Mouse (Mus musculus): ENCODE measurements around the gene 4932438H23Rik.

4932438H23Rik gene

DNA sequence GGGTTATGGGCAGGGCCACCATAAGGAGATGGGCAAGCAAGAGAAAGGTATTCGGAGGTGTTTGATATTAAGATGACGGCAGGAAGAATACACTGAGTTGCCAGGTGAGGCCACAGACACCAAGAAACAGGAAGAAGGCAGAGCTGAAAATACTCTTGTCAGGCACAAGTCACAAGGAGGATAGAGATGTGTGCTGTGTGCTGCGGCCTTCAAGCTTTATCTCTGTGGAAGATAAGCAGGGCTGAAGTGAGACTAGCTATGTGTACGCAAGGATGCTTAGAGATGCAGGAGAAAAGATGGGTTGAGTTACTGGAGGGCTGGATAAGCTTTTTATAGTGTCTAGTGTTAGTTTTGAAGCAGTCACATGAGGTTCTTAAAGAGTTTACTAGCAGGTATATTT lies 37.7 kb downstream of the 4932438H23Rik start:
- ATAC-seq (ENCODE audit: low TSS enrichment) = no peak

DNA sequence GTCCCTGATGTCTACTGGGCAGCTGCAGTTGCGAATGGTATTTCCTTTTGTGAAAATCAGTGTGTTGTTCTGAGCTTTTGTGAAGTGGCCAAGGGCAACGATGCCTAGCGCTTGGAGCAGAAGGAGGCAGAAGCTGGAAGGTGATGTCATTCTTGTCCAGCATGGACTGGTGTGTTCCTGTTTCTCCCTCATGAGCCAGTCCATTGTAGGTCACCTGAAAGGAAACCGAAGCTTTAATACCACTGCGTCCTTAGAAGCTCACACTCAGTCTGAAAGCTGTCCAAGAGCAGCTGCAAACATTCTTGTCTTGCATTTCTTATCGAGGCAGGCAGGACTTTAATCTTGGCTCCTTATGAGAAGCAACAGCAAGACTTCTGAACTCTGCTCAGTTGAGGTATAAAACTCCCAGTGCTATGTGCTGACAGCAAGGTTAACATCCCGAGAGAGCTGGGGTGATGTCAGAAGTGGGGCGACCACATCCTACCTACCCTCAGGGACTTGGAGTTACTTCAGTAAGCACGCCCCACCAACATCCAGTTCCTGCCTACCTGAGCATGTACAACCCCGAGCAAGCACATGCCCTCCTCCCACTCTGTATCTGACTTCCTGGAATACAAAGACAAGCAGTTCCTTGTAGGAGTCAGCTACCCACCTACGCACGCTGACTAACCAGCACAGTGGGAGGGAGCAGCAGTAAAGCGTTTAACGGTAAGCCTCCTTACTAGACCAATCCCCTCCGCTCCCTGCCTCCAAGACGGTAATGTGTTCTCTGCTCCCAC lies 38.7 kb downstream of the 4932438H23Rik start:
- peak; percentile 92 for ATAC-seq (ENCODE audit: low TSS enrichment)

DNA sequence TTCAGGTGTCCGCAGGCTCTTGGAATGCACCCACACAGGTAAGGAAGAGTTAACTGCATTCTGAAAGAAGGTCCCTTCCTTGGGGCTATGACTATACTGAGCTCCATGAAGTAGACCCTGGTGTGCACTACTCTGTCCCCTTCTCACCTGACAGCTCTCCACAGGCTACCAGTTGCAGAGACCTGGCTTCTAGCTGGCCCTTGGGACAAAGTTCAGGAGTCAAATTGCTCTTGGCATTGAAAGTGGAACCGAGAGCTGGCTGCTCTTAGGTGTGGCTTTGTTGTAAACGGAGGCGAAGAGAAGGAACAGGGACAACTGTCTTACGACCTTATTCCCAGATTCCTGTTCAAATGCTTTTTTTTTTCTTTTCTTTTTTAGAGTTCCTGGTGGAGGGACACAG lies 39.8 kb downstream of the 4932438H23Rik start:
- ATAC-seq (ENCODE audit: low TSS enrichment) = no peak

- peak; percentile 13; the same call in 1 of the 2 replicates for ATAC-seq (ENCODE audit: low TSS enrichment)
Measured at GRCm38 (mm10) chr16:91053599-91053998, 41.3 kb downstream of the 4932438H23Rik start.

DNA sequence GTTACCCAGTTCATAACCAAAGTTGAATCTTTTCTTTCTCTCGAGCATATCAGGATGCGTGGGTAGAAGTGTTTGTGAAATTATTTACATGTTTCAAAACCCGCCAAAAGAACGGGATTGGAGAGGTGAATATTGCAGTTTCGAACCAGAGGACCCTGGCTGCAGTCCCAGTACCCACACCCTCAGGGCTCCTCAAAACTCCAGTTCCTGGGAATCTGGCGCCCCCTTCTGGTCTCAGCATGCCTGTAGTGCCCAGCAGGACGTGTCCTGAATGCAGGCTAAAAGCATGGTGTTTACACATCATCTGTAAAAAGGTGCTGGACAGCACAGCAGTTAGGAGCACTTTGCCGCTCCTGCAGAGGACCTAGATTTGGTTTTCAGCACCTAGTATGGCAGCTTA lies 49.4 kb downstream of the 4932438H23Rik start:
- ATAC-seq (ENCODE audit: low TSS enrichment) = no peak

- peak; percentile 88 for ATAC-seq (ENCODE audit: low TSS enrichment)
Measured at GRCm38 (mm10) chr16:91044270-91045182, 50.4 kb downstream of the 4932438H23Rik start, which contains the start of gene Paxbp1. Paxbp1 (minus strand) TSS chr16:91044543.

- peak; percentile 60 for ATAC-seq (ENCODE audit: low TSS enrichment)
Measured at GRCm38 (mm10) chr16:91043461-91044248, 51.3 kb downstream of the 4932438H23Rik start.

GRCm38 (mm10) chr16:91042640-91043039 lies 52.3 kb downstream of the 4932438H23Rik start:
- ATAC-seq (ENCODE audit: low TSS enrichment) = no peak

DNA sequence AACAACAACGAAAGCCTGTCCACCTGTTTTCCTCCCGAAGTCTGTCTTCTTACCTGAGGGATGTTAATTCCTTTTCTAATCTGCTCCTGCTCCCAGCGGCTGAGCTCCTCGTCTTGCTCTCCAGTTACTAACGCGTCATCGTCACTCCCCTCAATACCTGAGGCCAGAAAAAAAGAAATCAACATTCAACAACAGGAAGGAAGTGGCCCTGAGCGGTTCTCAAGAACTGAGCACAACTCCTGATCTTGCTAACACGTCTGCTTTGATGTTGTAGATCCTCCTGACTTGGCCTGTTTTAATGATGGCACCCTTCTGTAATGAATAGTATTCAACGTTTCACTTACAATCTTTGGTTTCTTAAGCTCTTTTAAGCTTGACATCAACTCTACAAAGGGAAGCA lies 59.1 kb downstream of the 4932438H23Rik start:
- ATAC-seq (ENCODE audit: low TSS enrichment) = no peak

GRCm38 (mm10) chr16:91030751-91031150 lies 64.2 kb downstream of the 4932438H23Rik start:
- no peak for ATAC-seq (ENCODE audit: low TSS enrichment)

DNA sequence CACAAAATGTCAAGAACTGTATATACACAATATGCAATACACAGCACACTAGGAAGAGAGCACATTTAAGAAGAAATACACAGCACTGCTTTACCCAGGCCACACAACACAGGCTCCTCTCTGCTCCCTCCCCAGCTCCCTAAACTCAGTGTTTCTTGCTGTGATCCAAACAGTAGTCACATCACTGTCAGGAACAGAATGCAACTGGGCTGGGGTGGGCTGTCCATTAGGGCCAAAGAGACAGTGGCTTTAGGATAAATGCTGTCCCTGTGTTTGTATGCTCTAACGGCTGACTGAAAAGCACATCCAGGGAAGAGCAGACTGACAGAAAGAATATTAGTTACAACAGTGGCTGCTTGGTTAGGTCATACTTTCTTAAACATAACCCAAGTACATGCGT lies 65.0 kb downstream of the 4932438H23Rik start:
- ATAC-seq (ENCODE audit: low TSS enrichment) = no peak

GRCm38 (mm10) chr16:91029161-91029743 lies 65.7 kb downstream of the 4932438H23Rik start:
- no peak for ATAC-seq (ENCODE audit: low TSS enrichment)

DNA sequence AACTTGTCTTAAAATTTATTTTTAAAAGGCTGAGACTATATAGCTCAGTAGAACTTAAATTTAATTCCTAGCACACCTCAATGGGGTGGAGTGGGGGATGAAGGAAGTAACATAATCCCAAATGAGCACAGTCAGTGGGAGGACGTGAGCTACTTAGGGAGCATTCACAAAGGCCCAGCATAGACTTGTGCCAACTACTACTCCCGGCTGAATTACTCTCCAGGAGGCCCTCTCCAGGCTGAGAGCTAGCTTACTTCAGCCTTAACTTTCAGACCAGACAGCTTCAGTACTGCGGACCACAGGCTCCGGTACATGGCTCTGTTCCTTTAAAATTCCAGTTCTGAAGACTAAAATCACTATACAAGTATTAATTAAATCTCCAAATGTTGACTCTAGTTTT lies 68.6 kb downstream of the 4932438H23Rik start:
- ATAC-seq (ENCODE audit: low TSS enrichment) = peak; percentile 78

DNA sequence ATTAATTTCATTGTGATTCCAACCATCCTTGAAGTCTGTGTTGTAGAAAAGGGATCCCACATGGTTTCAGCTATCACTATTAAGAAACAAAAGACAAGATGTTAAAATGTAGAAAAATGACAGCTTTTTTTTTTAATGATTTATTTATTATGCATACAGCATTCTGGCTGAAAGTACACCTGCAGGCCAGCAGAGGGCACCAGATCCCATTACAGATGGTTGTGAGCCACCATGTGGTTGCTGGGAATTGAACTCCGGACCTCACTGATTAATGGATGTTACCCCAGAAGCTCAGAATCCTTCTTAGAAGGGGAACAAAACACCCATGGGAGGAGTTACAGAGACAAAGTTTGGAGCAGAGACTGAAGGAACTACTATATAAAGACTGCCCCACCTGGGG lies 71.5 kb downstream of the 4932438H23Rik start:
- no peak for ATAC-seq (ENCODE audit: low TSS enrichment)

- ATAC-seq (ENCODE audit: low TSS enrichment) = no peak
Measured at GRCm38 (mm10) chr16:91020842-91021483, 74.0 kb downstream of the 4932438H23Rik start.

DNA sequence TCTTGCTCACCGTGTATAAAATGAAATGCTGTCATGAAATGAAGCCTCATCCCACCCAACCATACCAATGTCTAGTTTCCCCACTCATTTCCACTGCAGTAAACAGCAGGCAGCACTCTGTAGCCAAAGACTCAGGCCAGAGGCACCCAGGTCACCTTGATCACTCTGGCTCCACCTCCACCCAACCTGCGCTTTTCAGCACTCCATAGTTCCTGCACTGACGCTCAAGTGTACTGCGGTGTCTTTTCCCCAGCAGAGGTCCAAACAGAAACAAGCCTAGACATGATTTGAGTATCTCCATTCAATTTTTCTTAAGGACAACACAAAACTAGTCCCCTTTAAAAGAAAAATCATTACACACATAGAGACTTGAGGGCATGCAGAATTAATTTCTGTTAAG lies 75.4 kb downstream of the 4932438H23Rik start:
- no peak for ATAC-seq (ENCODE audit: low TSS enrichment)

DNA sequence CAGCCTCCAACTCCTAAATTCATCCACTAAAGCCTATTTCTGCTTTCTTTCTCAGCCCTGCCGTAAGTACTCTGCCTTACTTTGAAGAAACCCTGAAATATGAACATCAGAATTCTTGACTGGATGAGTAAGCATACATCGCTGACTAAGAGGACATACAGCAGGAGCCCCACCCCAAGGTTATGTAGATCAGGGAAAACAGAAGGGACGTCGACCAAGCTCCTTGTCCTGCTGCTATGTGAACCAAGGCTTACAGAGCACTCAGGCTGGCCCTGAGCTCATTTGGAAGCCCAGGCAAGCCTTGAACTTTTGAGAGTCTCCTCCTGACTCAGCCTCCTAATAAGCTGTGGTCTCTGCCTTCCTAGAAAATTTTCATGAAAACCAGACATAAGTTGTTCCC lies 79.2 kb downstream of the 4932438H23Rik start:
- no peak for ATAC-seq (ENCODE audit: low TSS enrichment)

DNA sequence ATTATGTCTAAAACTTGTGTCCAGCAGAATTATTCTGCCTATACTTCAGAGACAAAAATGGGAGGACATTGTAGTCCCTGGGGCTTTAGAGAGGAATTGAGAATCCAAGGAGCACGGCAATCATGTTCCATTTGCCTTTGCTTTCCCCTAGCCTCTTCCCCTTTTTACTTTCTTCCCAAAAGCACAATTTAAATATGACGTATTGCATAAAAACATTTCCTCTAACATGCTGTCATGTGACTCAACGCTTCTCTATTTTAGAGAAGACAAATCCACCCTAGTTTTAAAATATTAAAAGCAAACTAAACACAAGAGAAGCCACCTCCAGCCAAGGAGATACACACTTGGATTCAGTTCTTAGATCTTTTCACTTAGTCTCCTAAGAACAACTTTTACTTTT lies 83.1 kb downstream of the 4932438H23Rik start:
- ATAC-seq (ENCODE audit: low TSS enrichment) = peak; percentile 4; the same call in 1 of the 2 replicates

- peak; percentile 86 for ATAC-seq (ENCODE audit: low TSS enrichment)
Measured at GRCm38 (mm10) chr16:91011021-91011683, 83.8 kb downstream of the 4932438H23Rik start, which contains the start of gene Synj1. Synj1 (minus strand) TSS chr16:91011308.

DNA sequence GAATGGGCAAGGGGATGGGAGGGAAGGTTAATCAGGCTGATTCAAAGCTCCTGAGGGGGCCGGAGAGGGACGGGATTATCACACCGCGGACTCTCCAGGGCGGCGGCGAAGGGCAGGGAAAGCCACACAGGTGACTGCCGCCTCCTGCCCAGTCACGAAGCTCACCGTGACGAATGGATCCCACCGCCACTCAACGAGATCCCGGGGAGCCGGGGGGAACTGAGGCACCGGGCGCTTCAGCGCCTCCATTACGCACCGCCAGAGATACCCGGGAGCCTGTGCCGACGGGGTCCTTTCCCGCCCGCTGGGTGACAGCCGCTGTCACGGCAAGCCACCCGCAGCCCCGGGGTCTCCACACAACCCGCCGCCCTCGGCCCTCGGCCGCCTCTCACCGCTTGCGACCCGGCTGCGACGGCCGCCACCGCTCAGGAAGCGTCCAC lies 84.3 kb downstream of the 4932438H23Rik start:
- peak; percentile 10 for ATAC-seq (ENCODE audit: low TSS enrichment)
